Mouse (Mus musculus): ENCODE measurements around the gene Asb15. TPM values are rescaled to one million over a fixed set of nuclear protein-coding genes. Genes with fewer than 3 reads are reported as not detected.

Asb15 gene
- polyA plus RNA-seq, 1 experiment from 2014 or later, result not detected

DNA sequence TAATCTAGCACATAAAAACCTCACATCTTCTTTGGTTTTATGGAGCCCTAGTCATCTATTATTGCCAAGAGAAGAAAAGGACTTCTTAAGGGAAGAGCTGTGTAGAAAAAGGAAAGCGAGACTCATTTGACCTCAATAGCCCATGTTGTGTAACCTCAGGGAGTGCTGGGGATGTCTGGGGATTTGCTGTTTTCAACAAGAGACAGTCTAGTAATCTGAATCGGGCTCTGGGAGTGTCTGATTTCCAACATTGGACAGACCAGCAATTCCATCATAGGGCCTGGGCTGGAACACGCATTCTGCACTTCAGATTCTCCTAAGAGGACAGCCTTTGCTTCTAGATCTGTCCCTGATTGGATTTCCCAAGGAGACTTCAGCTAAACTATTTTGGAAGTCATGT lies 55.5 kb downstream of the Asb15 start:
- ATAC-seq, result no peak

DNA sequence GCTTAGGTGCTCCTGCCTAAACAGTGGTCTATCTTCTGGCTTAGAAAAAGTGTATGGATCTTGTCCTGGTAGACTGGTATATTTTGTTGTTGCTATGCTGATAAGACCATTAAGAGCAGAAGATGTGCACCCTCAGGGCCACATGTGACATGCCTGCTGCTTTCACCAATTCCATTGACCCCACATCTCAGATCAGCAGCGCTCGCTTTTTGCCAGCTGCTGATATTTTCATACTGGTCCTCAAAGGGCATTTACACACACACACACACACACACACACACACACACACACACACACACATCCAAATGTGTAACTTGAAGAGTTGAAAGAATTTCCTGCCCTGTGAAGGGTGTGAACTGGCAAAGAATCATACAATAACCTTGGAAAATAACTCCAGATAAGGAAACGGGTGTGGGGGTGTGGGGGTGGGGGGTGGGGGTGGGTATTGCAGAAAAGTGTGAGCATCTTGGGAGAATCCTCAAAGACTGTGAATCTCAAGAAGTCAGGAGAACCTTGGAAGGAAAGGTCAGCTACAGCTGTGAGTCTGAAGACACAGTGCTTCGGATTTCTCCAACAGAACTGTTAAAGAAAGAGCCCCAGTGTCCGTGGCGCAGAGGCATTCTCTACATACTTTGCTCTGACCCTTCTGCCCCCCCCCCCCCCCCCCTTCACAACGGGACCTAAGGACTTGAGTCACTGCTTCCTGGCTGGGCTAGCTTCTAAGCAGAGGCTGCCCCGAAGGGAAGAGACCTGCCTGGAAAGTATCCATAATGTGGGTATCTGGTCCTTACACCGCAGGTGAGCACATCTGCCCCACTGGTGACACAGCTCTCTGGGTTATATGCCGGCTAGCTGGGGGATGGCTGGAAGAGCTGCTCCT lies 57.7 kb downstream of the Asb15 start:
- WGBS, result 67% methylated on average over 9 of the region's 10 CpGs
- Histone ChIP-seq H3K36me3 (ENCODE audit: control insufficient read depth, insufficient read depth) (no peaks in the 10 kb centered on the region), H3K27ac (ENCODE audit: low read length) (no peak overlapping the region), H3K9me3 (ENCODE audit: control insufficient read depth, low read length) (no peaks in the 10 kb centered on the region), H3K4me3 (replicated peaks; ENCODE audit: low read length) (no peak overlapping the region), H3K4me2 (ENCODE audit: low read length) (no peak overlapping the region), H3K9ac (replicated peaks; ENCODE audit: low read depth, low read length) (no peak overlapping the region), H3K4me1 (replicated peaks; ENCODE audit: control insufficient read depth, insufficient read depth, low read length) (no peaks in the 10 kb centered on the region), H3K27me3 (replicated peaks; ENCODE audit: control insufficient read depth, insufficient read depth, low read length) (no peaks in the 10 kb centered on the region)
- no peak for ATAC-seq

More for the DNA sequence above, 55.5 kb downstream of the Asb15 start:
- Histone ChIP-seq H3K9me3 (ENCODE audit: control insufficient read depth, low read length) (no peaks in the 10 kb centered on the region), H3K4me1 (replicated peaks; ENCODE audit: control insufficient read depth, insufficient read depth, low read length) (no peaks in the 10 kb centered on the region), H3K27me3 (replicated peaks; ENCODE audit: control insufficient read depth, insufficient read depth, low read length) (no peaks in the 10 kb centered on the region), H3K36me3 (ENCODE audit: control insufficient read depth, insufficient read depth) (no peaks in the 10 kb centered on the region), H3K4me3 (replicated peaks; ENCODE audit: low read length) (no peak overlapping the region), H3K9ac (replicated peaks; ENCODE audit: low read depth, low read length) (no peak overlapping the region), H3K27ac (ENCODE audit: low read length) (no peak overlapping the region), H3K4me2 (ENCODE audit: low read length) (no peak overlapping the region)
- WGBS, result 82% methylated on average over 3 of the region's 3 CpGs

DNA sequence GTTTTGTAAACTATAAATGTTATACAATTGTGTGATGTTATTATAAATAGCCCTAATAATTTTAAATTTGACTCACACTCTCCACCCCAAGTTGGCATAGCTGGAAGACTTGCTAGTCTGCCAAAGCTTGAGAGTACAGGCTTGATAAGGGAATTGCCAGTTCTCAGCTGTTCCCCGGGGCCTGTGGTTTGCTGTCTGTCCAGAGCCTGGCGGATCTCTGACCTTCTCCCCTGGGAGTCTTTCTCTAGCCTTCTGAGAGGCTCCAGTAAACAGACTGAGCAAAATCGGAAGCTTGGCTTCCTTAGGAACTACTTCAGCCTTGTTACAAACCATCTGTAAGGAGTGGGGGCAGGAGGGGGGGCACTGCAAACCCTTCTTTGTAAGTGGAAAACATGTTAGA lies 58.9 kb downstream of the Asb15 start:
- Histone ChIP-seq H3K4me2 (ENCODE audit: low read length) (no peak overlapping the region), H3K36me3 (ENCODE audit: control insufficient read depth, insufficient read depth) (no peaks in the 10 kb centered on the region), H3K27me3 (replicated peaks; ENCODE audit: control insufficient read depth, insufficient read depth, low read length) (no peaks in the 10 kb centered on the region), H3K27ac (ENCODE audit: low read length) (no peak overlapping the region), H3K4me3 (replicated peaks; ENCODE audit: low read length) (no peak overlapping the region), H3K9ac (replicated peaks; ENCODE audit: low read depth, low read length) (no peak overlapping the region), H3K4me1 (replicated peaks; ENCODE audit: control insufficient read depth, insufficient read depth, low read length) (no peaks in the 10 kb centered on the region), H3K9me3 (ENCODE audit: control insufficient read depth, low read length) (no peaks in the 10 kb centered on the region)
- no peak for ATAC-seq
- 49% methylated on average over 3 of the region's 3 CpGs for WGBS

DNA sequence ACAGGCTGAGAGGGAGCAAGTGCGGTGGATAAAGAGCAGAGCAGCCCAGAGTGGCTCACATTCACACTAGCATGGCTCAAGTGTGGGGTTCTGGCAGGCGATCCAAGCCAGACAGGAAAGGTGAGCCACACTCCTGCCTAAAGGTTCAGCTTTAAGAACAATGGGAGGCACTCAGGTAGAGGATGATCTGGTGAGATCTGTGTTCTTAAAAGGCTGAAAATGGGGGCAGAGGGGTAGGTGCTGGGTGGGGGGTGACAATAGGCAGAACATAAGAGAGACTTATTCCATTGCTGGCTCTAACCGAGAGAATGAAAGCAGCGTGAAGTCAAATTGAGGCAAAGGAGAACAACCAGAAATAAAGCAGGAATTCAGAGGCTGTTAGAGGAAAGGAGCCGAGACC lies 62.3 kb downstream of the Asb15 start:
- Histone ChIP-seq H3K4me3 (replicated peaks; ENCODE audit: low read length) (no peak overlapping the region), H3K4me1 (replicated peaks; ENCODE audit: control insufficient read depth, insufficient read depth, low read length) (no peaks in the 10 kb centered on the region), H3K4me2 (ENCODE audit: low read length) (no peak overlapping the region), H3K27ac (ENCODE audit: low read length) (no peak overlapping the region), H3K27me3 (replicated peaks; ENCODE audit: control insufficient read depth, insufficient read depth, low read length) (no peaks in the 10 kb centered on the region), H3K9me3 (ENCODE audit: control insufficient read depth, low read length) (no peaks in the 10 kb centered on the region), H3K9ac (replicated peaks; ENCODE audit: low read depth, low read length) (no peak overlapping the region), H3K36me3 (ENCODE audit: control insufficient read depth, insufficient read depth) (no peaks in the 10 kb centered on the region)
- WGBS, result 79% methylated on average over 5 of the region's 5 CpGs
- ATAC-seq, result no peak

GRCm38 (mm10) chr6:24591525-24592218 lies 63.7 kb downstream of the Asb15 start:
- Histone ChIP-seq H3K4me3 (replicated peaks; ENCODE audit: low read length) (no peak overlapping the region), H3K9me3 (ENCODE audit: control insufficient read depth, low read length) (no peaks in the 10 kb centered on the region)
- 50% methylated on average over 10 of the region's 10 CpGs for WGBS

GRCm38 (mm10) chr6:24597500-24597899 lies 69.6 kb downstream of the Asb15 start, which contains the start of gene Lmod2:
Gene Lmod2 (plus strand): TSS chr6:24597762.
- ATAC-seq, result no peak
- no peak within 1 kb of the TSS for H3K9ac ChIP-seq (replicated peaks; ENCODE audit: low read depth, low read length)
- H3K27ac ChIP-seq (ENCODE audit: low read length), result no peak within 1 kb of the TSS
- no peaks in the 10 kb centered on the region for H3K4me1 ChIP-seq (replicated peaks; ENCODE audit: control insufficient read depth, insufficient read depth, low read length)
- H3K4me3 ChIP-seq (replicated peaks; ENCODE audit: low read length), result no peak within 1 kb of the TSS
- H3K27me3 ChIP-seq (replicated peaks; ENCODE audit: control insufficient read depth, insufficient read depth, low read length), result no peaks in the 10 kb centered on the region
- no peaks in the 10 kb centered on the region for H3K36me3 ChIP-seq (ENCODE audit: control insufficient read depth, insufficient read depth)
- 63% methylated on average over 10 of the region's 10 CpGs for WGBS
- no peaks in the 10 kb centered on the region for H3K9me3 ChIP-seq (ENCODE audit: control insufficient read depth, low read length)
- H3K4me2 ChIP-seq (ENCODE audit: low read length), result no peak within 1 kb of the TSS

More at GRCm38 (mm10) chr6:24591525-24592218, 63.7 kb downstream of the Asb15 start:
- no peaks in the 10 kb centered on the region for H3K4me1 ChIP-seq (replicated peaks; ENCODE audit: control insufficient read depth, insufficient read depth, low read length)
- no peaks in the 10 kb centered on the region for H3K27me3 ChIP-seq (replicated peaks; ENCODE audit: control insufficient read depth, insufficient read depth, low read length)
- no peak overlapping the region for H3K9ac ChIP-seq (replicated peaks; ENCODE audit: low read depth, low read length)
- H3K27ac ChIP-seq (ENCODE audit: low read length), result no peak overlapping the region
- H3K4me2 ChIP-seq (ENCODE audit: low read length), result no peak overlapping the region
- H3K36me3 ChIP-seq (ENCODE audit: control insufficient read depth, insufficient read depth), result no peaks in the 10 kb centered on the region
- ATAC-seq, result no peak

GRCm38 (mm10) chr6:24599179-24599578 lies 71.2 kb downstream of the Asb15 start:
- no peak overlapping the region for H3K9ac ChIP-seq (replicated peaks; ENCODE audit: low read depth, low read length)
- H3K4me1 ChIP-seq (replicated peaks; ENCODE audit: control insufficient read depth, insufficient read depth, low read length), result no peaks in the 10 kb centered on the region
- H3K27ac ChIP-seq (ENCODE audit: low read length), result no peak overlapping the region
- 95% methylated on average over 6 of the region's 6 CpGs for WGBS
- H3K4me3 ChIP-seq (replicated peaks; ENCODE audit: low read length), result no peak overlapping the region
- no peaks in the 10 kb centered on the region for H3K9me3 ChIP-seq (ENCODE audit: control insufficient read depth, low read length)
- no peak for ATAC-seq
- H3K4me2 ChIP-seq (ENCODE audit: low read length), result no peak overlapping the region
- H3K27me3 ChIP-seq (replicated peaks; ENCODE audit: control insufficient read depth, insufficient read depth, low read length), result no peaks in the 10 kb centered on the region
- no peaks in the 10 kb centered on the region for H3K36me3 ChIP-seq (ENCODE audit: control insufficient read depth, insufficient read depth)

- Histone ChIP-seq H3K27ac (ENCODE audit: low read length) (no peak overlapping the region), H3K9ac (replicated peaks; ENCODE audit: low read depth, low read length) (no peak overlapping the region), H3K4me3 (replicated peaks; ENCODE audit: low read length) (no peak overlapping the region), H3K36me3 (ENCODE audit: control insufficient read depth, insufficient read depth) (no peaks in the 10 kb centered on the region), H3K27me3 (replicated peaks; ENCODE audit: control insufficient read depth, insufficient read depth, low read length) (no peaks in the 10 kb centered on the region), H3K9me3 (ENCODE audit: control insufficient read depth, low read length) (no peaks in the 10 kb centered on the region), H3K4me1 (replicated peaks; ENCODE audit: control insufficient read depth, insufficient read depth, low read length) (no peaks in the 10 kb centered on the region), H3K4me2 (ENCODE audit: low read length) (no peak overlapping the region)
- WGBS, result 75% methylated on average over 5 of the region's 5 CpGs
- no peak for ATAC-seq
These were observed 71.7 kb downstream of the Asb15 start for GRCm38 (mm10) chr6:24599639-24600038.

- H3K4me2 ChIP-seq (ENCODE audit: low read length), result no peak overlapping the region
- H3K27ac ChIP-seq (ENCODE audit: low read length), result no peak overlapping the region
- H3K4me3 ChIP-seq (replicated peaks; ENCODE audit: low read length), result no peak overlapping the region
- no peak for ATAC-seq
- no peaks in the 10 kb centered on the region for H3K36me3 ChIP-seq (ENCODE audit: control insufficient read depth, insufficient read depth)
- H3K27me3 ChIP-seq (replicated peaks; ENCODE audit: control insufficient read depth, insufficient read depth, low read length), result no peaks in the 10 kb centered on the region
- H3K4me1 ChIP-seq (replicated peaks; ENCODE audit: control insufficient read depth, insufficient read depth, low read length), result no peaks in the 10 kb centered on the region
- H3K9me3 ChIP-seq (ENCODE audit: control insufficient read depth, low read length), result no peaks in the 10 kb centered on the region
- H3K9ac ChIP-seq (replicated peaks; ENCODE audit: low read depth, low read length), result no peak overlapping the region
- WGBS, result 85% methylated on average over 6 of the region's 6 CpGs
These were observed 72.2 kb downstream of the Asb15 start for GRCm38 (mm10) chr6:24600134-24600533.
